Comparison of ENCODE assay signal across 1 mouse cellular context in genomic region chr17:84226681-84227080, GRCm38 (mm10).
A peak's percentile ranks its signal among the peaks of the same experiment; 100 is the strongest.
TF ChIP-seq lines count a peak whose summit lies in the region.

No protein-coding gene starts in this region.

TF ChIP-seq in CH12.LX, 34 proteins besides CTCF, POLR2A, EP300 and RAD21:
- TF ChIP-seq IRF4 (IDR thresholded peaks at IDR 0.05; ENCODE audit: low read depth, low read length) (0 out of 2 replicates have a peak, but pooled peaks have one; percentile 11), MEF2A (IDR thresholded peaks at IDR 0.05; ENCODE audit: borderline replicate concordance, low read depth, low read length) (peak; percentile 51; the same call in 1 of the 2 replicates), JUND (conservative IDR thresholded peaks at IDR 0.05; ENCODE audit: low read depth, low read length) (no peak), JUN (IDR thresholded peaks at IDR 0.05; ENCODE audit: insufficient read depth, low read depth, low read length) (no peak), ZNF384 (IDR thresholded peaks at IDR 0.05; ENCODE audit: low read depth, low read length) (no peak), BHLHE40 (IDR thresholded peaks at IDR 0.05; ENCODE audit: low read depth, low read length) (no peak), ZC3H11A (IDR thresholded peaks at IDR 0.05; ENCODE audit: low read depth, low read length) (no peak)
